26 mouse cellular contexts compared by ENCODE assay signal in the genomic region with DNA sequence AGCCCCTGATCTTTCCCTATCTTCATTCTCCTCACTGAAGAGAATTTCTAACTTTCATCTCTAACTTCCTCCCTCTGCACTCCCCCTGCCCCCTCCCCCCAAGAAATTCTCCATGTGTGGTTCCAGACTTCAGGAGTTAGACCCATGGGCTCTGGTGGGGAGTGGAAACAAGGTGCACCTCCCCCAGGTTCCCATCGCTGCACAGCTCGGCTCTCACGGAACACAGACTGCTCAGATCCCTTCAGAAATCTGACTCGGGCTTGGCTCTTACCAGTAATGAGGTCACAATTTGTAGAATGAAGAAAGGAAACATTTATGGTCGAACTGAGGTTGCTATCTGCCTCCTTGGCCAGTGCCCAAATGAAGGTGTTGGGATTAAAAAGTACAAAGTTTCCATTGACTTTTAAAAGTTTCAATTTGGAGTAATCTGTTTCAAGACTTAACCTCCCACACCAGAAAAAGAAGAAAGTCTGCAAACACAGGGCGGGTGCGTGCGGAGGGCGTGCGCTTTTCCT. TPM values are rescaled to one million over a fixed set of nuclear protein-coding genes. Genes with fewer than 3 reads are reported as not detected.
DNase-seq lines count a peak whose midpoint lies in the region; ATAC-seq and TF ChIP-seq lines count a peak whose summit lies in the region.
"Had no signal": no experiment of that assay in that cellular context is flagged by ENCODE, and none has a peak within 500 bp of the region (broad histone marks: within the 10 kb centered on the region; RNA-seq: fewer than 3 reads in every experiment).

No protein-coding gene starts in this region.

- no peak overlapping the region for H3K9ac ChIP-seq in heart, embryonic 13.5 days
- H3K9ac ChIP-seq in kidney, postnatal 0 days (ENCODE audit: low read depth, low read length): no peak overlapping the region
- H3K9ac ChIP-seq in hindbrain, postnatal 0 days (replicated peaks; ENCODE audit: low read length): no peak overlapping the region
- H3K9ac ChIP-seq: embryonic facial prominence, embryonic 13.5 days; forebrain, embryonic 12.5 days; forebrain, postnatal 0 days had no signal

- 68% methylated on average over 10 of the region's 10 CpGs for WGBS in heart, embryonic 13.5 days
- WGBS in kidney, postnatal 0 days: 56% methylated on average over 10 of the region's 10 CpGs
- 90% methylated on average over 10 of the region's 10 CpGs for WGBS in hindbrain, postnatal 0 days

- TF ChIP-seq CTCF in kidney, postnatal 0 days (IDR thresholded peaks at IDR 0.05; ENCODE audit: low read depth): no peak
- no peak for TF ChIP-seq CTCF in hindbrain, postnatal 0 days (IDR thresholded peaks at IDR 0.05; ENCODE audit: low read depth)

- H3K27me3 ChIP-seq in heart, embryonic 13.5 days (replicated peaks): no peaks in the 10 kb centered on the region
- H3K27me3 ChIP-seq in kidney, postnatal 0 days (ENCODE audit: insufficient read depth, low read length): no peaks in the 10 kb centered on the region
- no peaks in the 10 kb centered on the region for H3K27me3 ChIP-seq in hindbrain, postnatal 0 days (ENCODE audit: insufficient read depth, low read length)
- H3K27me3 ChIP-seq: embryonic facial prominence, embryonic 13.5 days; forebrain, embryonic 12.5 days; Patski had no signal

- H3K9me3 ChIP-seq in heart, embryonic 13.5 days: no peaks in the 10 kb centered on the region
- H3K9me3 ChIP-seq in kidney, postnatal 0 days (replicated peaks; ENCODE audit: low read length): no peaks in the 10 kb centered on the region
- H3K9me3 ChIP-seq in hindbrain, postnatal 0 days (ENCODE audit: low read length): no peaks in the 10 kb centered on the region
- H3K9me3 ChIP-seq: embryonic facial prominence, embryonic 13.5 days; forebrain, embryonic 12.5 days had no signal

- DNase-seq in heart, postnatal 10 days: no peak
- DNase-seq in kidney, postnatal 0 days (ENCODE audit: low spot score): peak; percentile 3
- DNase-seq in kidney, postnatal 14 days: no peak
- DNase-seq in thymus, postnatal 14 days: peak; percentile 55
- DNase-seq in thymus, postnatal 0 days (ENCODE audit: low spot score): no peak
- peak; percentile 58 for DNase-seq in thymus, postnatal 4 days
- DNase-seq in hindbrain, postnatal 0 days (ENCODE audit: low spot score): no peak
- DNase-seq: adrenal gland, adult 2 months; adrenal gland, postnatal 25 days; B cell, adult 2 months; cerebellum, adult 18-20 months; cerebellum, adult 9-11 months; cerebellum, postnatal 36 days; forebrain, postnatal 0 days; gastrocnemius, postnatal 14 days; heart, postnatal 36 days had no signal

- intact Hi-C loops in heart, postnatal 10 days (cut with DNase I): no loop called here

- H3K4me1 ChIP-seq in heart, embryonic 13.5 days: peaks cover 7% of the 10 kb centered on the region; the same call in 1 of the 2 replicates
- no peaks in the 10 kb centered on the region for H3K4me1 ChIP-seq in kidney, postnatal 0 days (replicated peaks; ENCODE audit: insufficient read depth, low read length)
- H3K4me1 ChIP-seq in hindbrain, postnatal 0 days (ENCODE audit: insufficient read depth, low read length): no peaks in the 10 kb centered on the region
- H3K4me1 ChIP-seq: embryonic facial prominence, embryonic 13.5 days; forebrain, embryonic 12.5 days had no signal

- peak overlapping the region; percentile 38; the same call in 1 of the 2 replicates for H3K4me2 ChIP-seq in heart, embryonic 13.5 days
- H3K4me2 ChIP-seq in kidney, postnatal 0 days (ENCODE audit: low read length): no peak overlapping the region
- H3K4me2 ChIP-seq in hindbrain, postnatal 0 days (ENCODE audit: low read depth, low read length): no peak overlapping the region
- H3K4me2 ChIP-seq: embryonic facial prominence, embryonic 13.5 days; forebrain, embryonic 12.5 days had no signal

- ATAC-seq in heart, embryonic 13.5 days (ENCODE audit: extremely low read depth, insufficient number of reproducible peaks, low FRiP score, low TSS enrichment): no peak
- no peak for ATAC-seq in kidney, postnatal 0 days (replicated peaks; ENCODE audit: low FRiP score, low read depth)
- no peak for ATAC-seq in hindbrain, postnatal 0 days
- ATAC-seq: CD4-positive, CD25-positive, alpha-beta regulatory T cell, adult 4 months; forebrain, postnatal 0 days; hindbrain, embryonic 16.5 days; Patski had no signal

- H3K4me3 ChIP-seq in heart, embryonic 13.5 days: no peak overlapping the region
- no peak overlapping the region for H3K4me3 ChIP-seq in kidney, postnatal 0 days (replicated peaks; ENCODE audit: low read depth, low read length)
- H3K4me3 ChIP-seq in hindbrain, postnatal 0 days (ENCODE audit: low read length): no peak overlapping the region
- H3K4me3 ChIP-seq: embryonic facial prominence, embryonic 13.5 days; forebrain, embryonic 12.5 days had no signal

- H3K36me3 ChIP-seq in heart, embryonic 13.5 days: no peaks in the 10 kb centered on the region
- no peaks in the 10 kb centered on the region for H3K36me3 ChIP-seq in kidney, postnatal 0 days (ENCODE audit: insufficient read depth, low read length)
- H3K36me3 ChIP-seq in hindbrain, postnatal 0 days (ENCODE audit: insufficient read depth, low read length): no peaks in the 10 kb centered on the region
- H3K36me3 ChIP-seq: embryonic facial prominence, embryonic 13.5 days; forebrain, embryonic 12.5 days had no signal

- H3K27ac ChIP-seq in heart, embryonic 13.5 days (replicated peaks): no peak overlapping the region
- no peak overlapping the region for H3K27ac ChIP-seq in kidney, postnatal 0 days
- no peak overlapping the region for H3K27ac ChIP-seq in hindbrain, postnatal 0 days
- H3K27ac ChIP-seq: embryonic facial prominence, embryonic 13.5 days; forebrain, embryonic 12.5 days had no signal

RNA-seq across cellular contexts. Expression of a gene that starts 12.0 kb away (rescaled TPM):
- polyA plus RNA-seq in heart, embryonic 13.5 days (2015; fragmentation: Nextera tagmentation; extraction: Ambion mirVana): not detected in 2 replicates
- total RNA-seq in heart, postnatal 10 days (2021): 1 to 10 TPM in 1 of 2 experiments, under 1 TPM in 1; 0.60 to 2.6 TPM
- polyA plus RNA-seq in kidney, postnatal 0 days (2015; fragmentation: Nextera tagmentation; extraction: Ambion mirVana): 1.4 and 1.6 TPM in 2 replicates
- 664 and 665 TPM in 2 replicates for polyA plus RNA-seq in thymus, postnatal 0 days (2015; fragmentation: Nextera tagmentation; extraction: Ambion mirVana)
- not detected in 2 replicates for total RNA-seq in hindbrain, postnatal 0 days (2014; rRNA removed)
- not detected in 2 replicates for polyA plus RNA-seq in hindbrain, postnatal 0 days (2015; fragmentation: Nextera tagmentation; extraction: Ambion mirVana)
- total RNA-seq: forebrain, postnatal 0 days; gastrocnemius, adult 18-20 months; MEL had no signal
- polyA plus RNA-seq: embryonic facial prominence, embryonic 13.5 days; forebrain, embryonic 12.5 days; forebrain, postnatal 0 days; heart, embryonic 14.5 days; hindbrain, embryonic 11.5 days; hindbrain, embryonic 16.5 days; Patski had no signal

RNA-seq across cellular contexts. Expression of a gene that starts 38.6 kb away (rescaled TPM):
- polyA plus RNA-seq in heart, embryonic 13.5 days (2015; fragmentation: Nextera tagmentation; extraction: Ambion mirVana): 0.12 TPM in 1 of 2 replicates, not detected in the other
- total RNA-seq in heart, postnatal 10 days (2021): under 1 TPM; 0.74 to 0.79 TPM
- 0.12 TPM in 1 of 2 replicates, not detected in the other for polyA plus RNA-seq in kidney, postnatal 0 days (2015; fragmentation: Nextera tagmentation; extraction: Ambion mirVana)
- polyA plus RNA-seq in thymus, postnatal 0 days (2015; fragmentation: Nextera tagmentation; extraction: Ambion mirVana): 1,203 and 1,244 TPM in 2 replicates
- not detected in 2 replicates for total RNA-seq in hindbrain, postnatal 0 days (2014; rRNA removed)
- polyA plus RNA-seq in hindbrain, postnatal 0 days (2015; fragmentation: Nextera tagmentation; extraction: Ambion mirVana): not detected in 2 replicates
- total RNA-seq: adrenal gland, postnatal 25 days; forebrain, postnatal 0 days; gastrocnemius, adult 18-20 months; gastrocnemius, postnatal 14 days; MEL had no signal
- polyA plus RNA-seq: forebrain, embryonic 12.5 days; forebrain, postnatal 0 days; hindbrain, embryonic 11.5 days; hindbrain, embryonic 16.5 days had no signal

RNA-seq across cellular contexts. Expression of a gene that starts 39.2 kb away (rescaled TPM):
- 90.5 and 93.4 TPM in 2 replicates for polyA plus RNA-seq in heart, embryonic 13.5 days (2015; fragmentation: Nextera tagmentation; extraction: Ambion mirVana)
- total RNA-seq in heart, postnatal 10 days (2021): 100 to 1,000 TPM; 361 to 384 TPM
- 0.12 and 0.36 TPM in 2 replicates for polyA plus RNA-seq in kidney, postnatal 0 days (2015; fragmentation: Nextera tagmentation; extraction: Ambion mirVana)
- 2.3 and 3.7 TPM in 2 replicates for polyA plus RNA-seq in thymus, postnatal 0 days (2015; fragmentation: Nextera tagmentation; extraction: Ambion mirVana)
- total RNA-seq in hindbrain, postnatal 0 days (2014; rRNA removed): 0.89 and 1.6 TPM in 2 replicates
- polyA plus RNA-seq in hindbrain, postnatal 0 days (2015; fragmentation: Nextera tagmentation; extraction: Ambion mirVana): 0.18 and 0.19 TPM in 2 replicates
- total RNA-seq: MEL had no signal

Comparison
In these comparisons a context has a peak if more than half of its experiments do, and no peak if none do; other contexts are left out.
1. DNase-seq: peak in kidney, postnatal 0 days (single experiment), thymus, postnatal 14 days (single experiment) and thymus, postnatal 4 days (single experiment); none in heart, postnatal 10 days (0 of 2), kidney, postnatal 14 days (single experiment), thymus, postnatal 0 days (single experiment) and hindbrain, postnatal 0 days (single experiment).
2. RNA of a gene that starts 12.0 kb away (polyA plus RNA-seq): 664 to 665 TPM in thymus, postnatal 0 days; 1.4 to 1.6 TPM in kidney, postnatal 0 days, not detected in heart, embryonic 13.5 days and not detected in hindbrain, postnatal 0 days; every median in the first group is over 100 times any median in the second.
3. RNA of a gene that starts 38.6 kb away (polyA plus RNA-seq): 1,203 to 1,244 TPM in thymus, postnatal 0 days; 0.12 TPM in heart, embryonic 13.5 days, 0.12 TPM in kidney, postnatal 0 days and not detected in hindbrain, postnatal 0 days; every median in the first group is over 1,000 times any median in the second.
4. RNA of a gene that starts 39.2 kb away (polyA plus RNA-seq): 90.5 to 93.4 TPM in heart, embryonic 13.5 days; 2.3 to 3.7 TPM in thymus, postnatal 0 days, 0.18 to 0.19 TPM in hindbrain, postnatal 0 days and 0.12 to 0.36 TPM in kidney, postnatal 0 days; every median in the first group is over 10 times any median in the second.